Mouse (Mus musculus) MEL-GATA-1-ER (cell line): Measurements from ENCODE around the gene Nptxr.

Experiments
- DNase-seq: peaks from one replicate; pipeline ENCODE4 v3.0.0-alpha.2; 2012; ENCODE audit warnings: low read depth; ENCODE audit errors: extremely low read depth

Gene Nptxr

DNA sequence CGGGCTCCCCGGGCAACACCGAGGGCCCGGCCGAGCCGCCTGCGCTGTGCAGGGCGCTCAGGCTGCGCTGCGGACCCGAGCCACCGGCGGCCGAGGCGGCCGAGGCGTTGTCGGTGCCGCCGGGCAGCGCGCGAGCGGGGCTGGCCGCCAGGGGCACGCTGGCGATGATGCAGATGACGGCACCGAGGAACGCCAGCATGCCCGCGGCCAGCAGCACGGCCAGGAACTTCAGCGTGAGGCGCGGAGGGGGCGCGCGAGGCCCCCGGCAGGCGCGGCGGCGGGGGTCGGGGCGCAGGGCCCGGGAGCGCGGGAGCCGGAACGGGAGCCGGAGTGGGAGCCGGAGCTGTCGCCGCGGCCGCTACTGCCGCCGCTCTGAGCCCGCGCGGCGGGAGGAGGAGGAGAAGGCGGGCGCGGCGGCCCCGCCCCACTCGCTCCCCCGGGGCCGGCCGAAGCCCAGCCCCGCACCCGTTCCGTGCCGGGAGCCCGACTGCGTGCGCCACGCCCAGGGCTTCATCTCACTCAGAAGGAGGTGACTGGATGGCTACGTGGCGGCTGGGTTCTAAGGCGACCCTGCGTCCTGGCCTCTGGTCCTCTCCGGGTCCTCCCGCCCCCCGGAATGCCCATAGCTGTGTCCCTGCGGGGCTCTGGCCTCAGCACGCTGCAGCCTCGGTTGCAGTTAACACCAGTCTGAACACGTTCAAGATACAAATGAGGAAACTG lies at the start of gene Nptxr:
Gene Nptxr, minus strand, starts transcription at position 415 of the 720 bp plus-strand sequence.
- no peak for DNase-seq

GRCm38 (mm10) chr15:79850143-79850542 lies 45.6 kb upstream of the Nptxr start:
- no peak for DNase-seq

- DNase-seq: no peak
Observed at GRCm38 (mm10) chr15:79847100-79847499, 42.5 kb upstream of the Nptxr start.

- no peak for DNase-seq
Observed at GRCm38 (mm10) chr15:79845986-79846385, 41.4 kb upstream of the Nptxr start.

DNA sequence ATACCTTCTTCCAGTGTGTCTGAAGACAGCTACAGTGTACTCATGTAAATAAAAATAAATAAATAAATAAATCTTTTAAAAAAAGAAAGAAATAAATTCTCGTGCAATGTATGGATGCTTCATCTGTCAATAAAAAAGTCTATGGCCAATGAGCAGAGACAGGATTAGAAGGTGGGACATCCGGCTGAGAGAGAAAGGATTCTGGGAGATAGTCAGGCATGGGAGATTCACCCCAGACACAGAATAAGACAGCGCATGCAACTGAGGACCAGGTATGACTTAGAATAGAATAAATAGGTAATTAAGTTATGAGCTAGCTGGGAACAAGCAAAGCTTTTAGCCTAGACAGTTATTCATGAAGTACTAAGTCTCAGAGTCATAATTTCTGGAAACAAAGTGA lies 38.4 kb upstream of the Nptxr start:
- DNase-seq: no peak

- DNase-seq: no peak
Observed at GRCm38 (mm10) chr15:79840281-79840680, 35.7 kb upstream of the Nptxr start.

- no peak for DNase-seq
Observed at GRCm38 (mm10) chr15:79834881-79835260, 30.3 kb upstream of the Nptxr start.

GRCm38 (mm10) chr15:79834130-79834880 lies 29.7 kb upstream of the Nptxr start, which contains the start of the genes Npcd and Cbx6:
Npcd (minus strand) TSS chr15:79834237.
Cbx6 (minus strand) TSS chr15:79834688.
- peak; percentile 60 for DNase-seq

DNA sequence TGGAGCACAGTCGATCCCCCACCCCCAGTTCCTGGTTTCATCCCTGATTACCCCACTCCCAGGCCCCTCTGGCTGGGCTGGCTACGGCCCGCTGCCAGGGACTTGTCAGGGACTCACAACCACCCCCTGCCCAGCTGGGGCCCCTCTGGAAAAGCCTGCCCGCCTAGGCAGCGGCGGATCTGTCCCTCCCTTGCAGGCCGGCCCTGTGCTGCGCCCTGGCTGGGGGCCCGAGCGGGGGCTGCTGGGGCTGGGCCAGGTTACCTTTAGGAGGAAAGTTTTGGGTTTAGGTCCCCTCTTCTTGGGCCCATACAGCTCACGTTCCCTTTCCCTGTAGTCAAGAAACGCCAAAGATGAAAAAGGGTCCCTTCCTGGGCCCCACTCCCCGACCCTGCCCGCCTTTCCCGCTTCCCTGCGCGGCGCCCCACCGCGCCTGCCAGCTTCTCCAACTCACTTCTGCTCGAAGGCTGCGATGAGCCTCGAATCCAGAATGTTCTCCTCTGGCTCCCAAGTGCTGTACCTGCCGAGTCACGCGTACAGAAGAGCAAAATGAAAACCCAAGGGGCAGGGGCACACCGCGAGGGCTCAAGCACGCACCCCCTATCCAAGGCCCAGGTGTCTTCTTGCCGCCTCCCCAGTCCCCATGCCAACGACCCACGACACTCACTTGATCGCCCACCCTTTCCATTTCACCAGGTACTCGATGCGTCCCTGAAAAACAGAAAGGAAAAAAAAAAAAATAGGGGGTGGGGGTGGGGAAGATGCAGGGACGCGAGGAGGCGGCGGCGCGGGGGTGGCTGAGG lies 28.9 kb upstream of the Nptxr start:
- no peak for DNase-seq

DNA sequence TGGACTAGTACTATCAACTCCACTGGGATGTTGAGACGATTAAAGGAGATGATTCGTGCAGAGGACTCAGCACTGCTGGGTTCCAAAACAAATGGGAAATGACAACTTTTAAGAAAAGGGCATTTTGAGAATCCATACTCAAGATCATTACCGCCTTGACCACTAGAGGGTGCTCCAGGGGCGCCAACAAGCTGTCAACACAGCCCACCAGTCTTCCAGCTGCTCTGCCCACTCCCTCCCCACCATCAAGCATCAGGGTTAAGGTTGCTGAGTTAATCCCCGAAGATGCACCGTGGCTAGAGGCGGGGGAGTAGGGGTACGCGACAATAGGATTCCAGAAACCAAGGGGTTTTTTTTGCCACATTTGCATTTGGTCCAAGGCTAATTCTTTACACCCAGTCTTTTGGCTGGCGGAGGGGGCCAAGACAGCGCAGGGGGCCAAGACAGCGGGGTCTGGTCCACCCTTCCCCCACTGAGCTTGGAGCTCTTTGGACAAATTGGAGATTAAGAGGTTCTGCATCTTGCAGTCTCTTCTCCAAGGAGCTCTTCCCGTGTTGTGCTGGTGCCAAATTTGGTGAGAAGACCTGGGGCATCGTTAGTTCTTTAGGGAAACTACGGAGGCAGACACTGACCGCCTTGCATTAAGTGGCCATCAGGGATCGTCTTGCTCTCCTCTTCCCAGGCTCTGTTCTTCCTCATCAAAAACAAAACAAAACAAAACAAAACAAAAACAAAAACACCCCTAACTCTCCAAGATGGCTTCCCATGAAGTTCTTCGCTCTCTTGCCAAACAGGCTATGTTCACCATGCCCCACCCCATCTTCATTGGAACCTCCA lies 27.7 kb upstream of the Nptxr start:
- no peak for DNase-seq

- no peak for DNase-seq
Observed at GRCm38 (mm10) chr15:79830388-79830787, 25.8 kb upstream of the Nptxr start.

DNA sequence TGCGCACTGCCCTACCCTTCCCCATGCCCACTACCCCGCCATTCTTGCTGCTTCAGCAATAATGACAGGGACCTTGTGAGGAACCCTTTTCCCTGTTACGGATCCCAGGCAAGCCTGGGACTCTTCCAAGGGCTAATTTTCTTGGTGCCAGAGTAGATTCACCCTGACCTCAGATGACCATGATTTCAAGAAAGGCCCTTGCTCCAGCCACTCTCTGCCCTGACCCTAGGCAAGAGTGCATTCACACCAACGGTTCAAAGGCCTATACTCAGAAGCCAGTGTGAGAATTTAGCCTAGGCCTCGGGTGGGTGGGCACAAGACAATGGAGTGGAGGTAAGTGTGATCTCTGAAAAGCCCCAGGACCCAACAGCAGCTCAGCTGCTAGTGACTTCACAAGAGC lies 24.9 kb upstream of the Nptxr start:
- DNase-seq: no peak

DNA sequence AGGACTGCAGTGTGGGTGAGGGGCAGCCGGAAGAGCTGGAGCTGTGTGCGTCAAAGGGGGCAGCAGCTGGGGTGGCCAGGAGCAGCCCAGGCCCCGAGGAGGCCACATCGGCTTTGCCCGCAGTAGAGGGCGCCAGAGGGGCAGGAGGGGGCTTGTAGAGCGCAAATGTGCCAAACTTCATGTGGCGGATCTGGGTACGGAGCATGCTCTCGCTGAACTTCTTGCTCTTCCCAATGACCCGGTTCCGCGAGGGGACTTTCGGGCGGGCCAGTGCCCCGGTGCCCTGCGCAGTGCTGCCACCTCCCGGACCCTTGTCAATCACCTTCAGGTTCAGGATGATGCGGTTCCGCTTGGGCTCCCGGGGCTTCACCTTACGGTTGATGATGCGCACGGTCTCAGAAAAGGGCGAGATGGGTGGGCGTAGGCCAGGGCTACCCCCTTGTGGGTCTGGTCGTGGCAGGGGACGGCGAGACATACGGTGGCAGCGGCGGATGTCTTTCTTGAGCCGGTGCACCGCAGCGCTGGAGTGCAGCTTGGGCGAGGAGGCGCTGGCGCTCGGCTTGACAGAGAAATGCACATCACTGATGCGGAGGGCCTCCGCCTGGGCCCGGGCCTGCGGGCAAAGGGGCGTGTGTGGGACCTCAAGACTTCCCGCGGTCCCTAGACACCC lies 23.9 kb upstream of the Nptxr start:
- DNase-seq: no peak

DNA sequence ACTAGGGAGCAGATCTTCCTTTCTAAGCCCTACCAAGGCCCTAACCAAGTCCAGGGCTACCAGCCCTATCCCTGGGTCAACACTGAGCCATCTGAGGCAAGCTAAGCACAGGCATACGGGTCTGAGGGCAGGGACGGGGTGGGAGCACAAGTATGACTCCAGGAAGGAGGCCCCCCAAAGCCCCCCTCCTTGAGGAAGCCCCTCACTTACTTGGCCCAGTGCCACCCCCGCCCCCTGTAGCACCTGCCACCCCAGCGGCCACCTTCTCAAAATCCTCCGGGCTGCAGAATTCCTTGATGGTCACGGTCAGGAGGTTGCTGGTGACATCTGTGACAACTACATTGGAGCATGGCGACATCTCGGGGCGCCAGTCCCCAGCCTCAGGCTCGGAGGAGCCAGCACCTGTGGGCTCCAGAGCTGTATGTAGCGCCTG lies 23.2 kb upstream of the Nptxr start:
- no peak for DNase-seq

GRCm38 (mm10) chr15:79827061-79827777 lies 22.7 kb upstream of the Nptxr start:
- DNase-seq: no peak

GRCm38 (mm10) chr15:79826221-79826935 lies 21.8 kb upstream of the Nptxr start:
- DNase-seq: no peak

- no peak for DNase-seq
Observed at GRCm38 (mm10) chr15:79825146-79825825, 20.7 kb upstream of the Nptxr start.

DNA sequence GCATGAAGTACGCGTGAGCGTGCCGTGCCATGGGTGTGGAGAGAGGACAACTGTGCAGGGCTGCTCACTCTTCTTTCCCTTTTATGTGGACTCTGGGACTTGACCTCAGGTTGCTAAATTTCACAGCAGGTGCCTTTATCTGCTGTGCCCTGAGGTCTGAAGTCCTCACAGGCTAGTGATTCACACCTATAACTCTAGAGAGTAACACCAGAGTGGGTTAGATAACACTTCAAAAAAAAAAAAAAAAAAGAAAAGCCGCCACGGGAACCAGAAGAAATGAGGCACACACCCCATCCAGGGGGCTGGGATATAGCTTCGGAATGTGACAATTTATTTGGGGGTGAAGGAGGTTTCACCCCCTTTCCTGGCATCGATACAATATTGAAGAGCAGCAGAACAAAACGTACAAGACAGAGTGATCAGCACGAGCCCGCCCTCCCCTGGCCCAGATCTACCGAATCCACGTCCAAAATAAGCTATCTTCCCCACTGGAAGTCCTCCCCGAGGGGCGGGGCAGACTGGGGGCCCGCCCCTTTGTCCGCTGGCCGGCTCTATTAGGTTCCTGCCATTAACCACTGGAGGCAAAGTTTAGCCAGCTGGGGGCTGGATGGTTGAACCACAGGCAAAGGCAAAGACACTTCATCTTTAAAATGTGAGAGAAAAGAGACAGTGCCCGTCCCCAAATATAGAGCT lies 19.2 kb upstream of the Nptxr start:
- peak; percentile 54 for DNase-seq
